Mouse (Mus musculus) heart, postnatal 25 days (tissue): ENCODE data around the gene Vmn1r111. TPM values are rescaled to one million over a fixed set of nuclear protein-coding genes. Genes with fewer than 3 reads are reported as not detected.
"Not testable (repeated sequence)": the region's sequence is repeated elsewhere in the genome, so short reads cannot be mapped to it uniquely, and the experiment has no call there.

ENCODE experiments used
- DNase-seq: peaks from one replicate; pipeline ENCODE4 v3.0.0; 2022; ENCODE audit warnings: low spot score
- intact Hi-C: fragments of 180-260 bp; cut with DNase I; formaldehyde crosslinking; loops from one replicate; pipeline ENCODE4 v1.15.1; 2025
- total RNA-seq, 2 experiments: library from RNA; stranded (reverse); gene quantifications; 2 replicates each; pipeline ENCODE4 v1.2.3; 2021

Gene Vmn1r111
- total RNA-seq: not detected

DNA sequence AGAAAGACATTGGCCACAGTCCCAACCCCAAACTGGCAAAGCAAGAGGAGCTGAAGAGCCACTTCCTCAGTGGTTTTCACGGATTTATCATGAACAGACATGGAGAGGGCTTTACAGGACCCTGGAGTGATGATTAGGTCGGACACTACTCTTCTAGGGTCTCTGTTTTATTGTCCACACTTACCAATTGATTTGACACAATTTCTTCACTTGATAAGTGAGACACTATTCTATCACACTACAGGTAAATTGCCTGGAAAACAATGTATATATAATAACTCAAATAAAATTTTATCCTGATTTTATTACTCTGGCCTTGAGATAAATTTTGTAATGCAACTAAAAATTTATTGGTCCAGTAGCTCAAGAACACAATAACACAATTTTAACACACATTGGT is at the start of gene Vmn1r111:
Vmn1r111 (minus strand) TSS at position 101 of the 400 bp plus-strand sequence.
- DNase-seq, intact Hi-C loops: not testable (repeated sequence)

DNA sequence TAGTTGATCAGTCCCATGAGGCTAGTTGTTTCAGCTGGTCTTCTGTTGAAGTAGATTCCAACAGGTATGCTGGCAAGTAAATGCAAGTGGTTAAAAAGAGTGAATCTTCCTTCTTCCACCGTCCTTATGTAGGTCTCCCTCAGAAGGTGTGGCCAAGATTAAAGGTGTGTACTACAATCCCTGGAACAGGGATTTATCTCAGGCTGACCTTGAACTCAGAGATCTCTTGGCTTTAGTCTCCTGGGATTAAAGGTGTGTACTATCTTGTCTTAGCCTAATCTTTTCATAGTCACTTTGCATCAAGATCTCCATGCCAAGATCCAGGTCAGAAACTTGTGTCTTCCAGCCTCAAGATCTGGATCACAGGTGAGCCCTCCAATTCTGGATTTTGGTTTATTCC is 27.5 kb upstream of the Vmn1r111 start, which contains the start of gene Gm10668:
Gm10668 (minus strand) TSS at position 101 of the 400 bp plus-strand sequence.
- DNase-seq, intact Hi-C loops: not testable (repeated sequence)

DNA sequence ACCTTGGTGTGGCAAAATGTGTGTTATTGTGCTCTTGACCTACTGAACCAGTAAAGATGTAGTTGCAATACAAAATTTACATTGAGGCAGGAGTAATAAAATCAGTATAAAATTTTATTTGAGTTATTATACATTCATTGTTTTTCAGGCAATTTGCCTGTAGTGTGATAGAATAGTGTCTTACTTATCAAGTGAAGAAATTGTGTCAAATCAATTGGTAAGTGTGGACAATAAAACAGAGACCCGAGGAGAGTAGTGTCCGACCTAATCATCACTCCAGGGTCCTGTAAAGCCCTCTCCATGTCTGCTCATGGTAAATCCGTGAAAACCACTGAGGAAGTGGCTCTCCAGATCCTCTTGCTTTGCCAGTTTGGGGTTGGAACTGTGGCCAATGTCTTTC is 34.4 kb downstream of the Vmn1r111 start, which contains the start of gene Vmn1r107:
Vmn1r107 (plus strand) TSS at position 301 of the 400 bp plus-strand sequence.
- DNase-seq, intact Hi-C loops: not testable (repeated sequence)

Other genes starting within 250 kb of the Vmn1r111 start
- gene Gm10670, start 228.3 kb downstream of the Vmn1r111 start, total RNA-seq: not detected
- not detected for gene Vmn1r103, start 192.7 kb downstream of the Vmn1r111 start, total RNA-seq
- not detected for gene Vmn1r104, start 169.4 kb downstream of the Vmn1r111 start, total RNA-seq
- not detected for gene Gm5726, start 157.5 kb downstream of the Vmn1r111 start, total RNA-seq
- gene Gm4141, start 127.0 kb downstream of the Vmn1r111 start, total RNA-seq: not detected
- gene Gm4513, start 104.2 kb downstream of the Vmn1r111 start, total RNA-seq: not detected
- gene Vmn1r107, start 34.3 kb downstream of the Vmn1r111 start, total RNA-seq: not detected
- gene Gm10668, start 27.4 kb upstream of the Vmn1r111 start, total RNA-seq: not detected
- gene Vmn1r112, start 68.0 kb upstream of the Vmn1r111 start, total RNA-seq: not detected
- not detected for gene Vmn1r113, start 84.1 kb upstream of the Vmn1r111 start, total RNA-seq
- not detected for gene Vmn1r114, start 109.0 kb upstream of the Vmn1r111 start, total RNA-seq
- gene Vmn1r115, start 141.8 kb upstream of the Vmn1r111 start, total RNA-seq: not detected
- not detected for gene Vmn1r116, start 169.0 kb upstream of the Vmn1r111 start, total RNA-seq
- not detected for gene Vmn1r117, start 180.9 kb upstream of the Vmn1r111 start, total RNA-seq
- not detected for gene Vmn1r118, start 209.1 kb upstream of the Vmn1r111 start, total RNA-seq